Mouse (Mus musculus) frontal cortex, postnatal 36 days (tissue): ENCODE measurements at regions not wholly inside any gene's neighbourhood (a gene's known extent, or its start where the extent isn't known, plus 50 kb on each side); places are given as distances from the start of the nearest gene placed in this dataset.

Source experiments
- DNase-seq, 2 experiments: peaks; one replicate each; pipeline ENCODE4 v3.0.0; 2022; ENCODE audit warnings: low spot score in 2 of 2

DNA sequence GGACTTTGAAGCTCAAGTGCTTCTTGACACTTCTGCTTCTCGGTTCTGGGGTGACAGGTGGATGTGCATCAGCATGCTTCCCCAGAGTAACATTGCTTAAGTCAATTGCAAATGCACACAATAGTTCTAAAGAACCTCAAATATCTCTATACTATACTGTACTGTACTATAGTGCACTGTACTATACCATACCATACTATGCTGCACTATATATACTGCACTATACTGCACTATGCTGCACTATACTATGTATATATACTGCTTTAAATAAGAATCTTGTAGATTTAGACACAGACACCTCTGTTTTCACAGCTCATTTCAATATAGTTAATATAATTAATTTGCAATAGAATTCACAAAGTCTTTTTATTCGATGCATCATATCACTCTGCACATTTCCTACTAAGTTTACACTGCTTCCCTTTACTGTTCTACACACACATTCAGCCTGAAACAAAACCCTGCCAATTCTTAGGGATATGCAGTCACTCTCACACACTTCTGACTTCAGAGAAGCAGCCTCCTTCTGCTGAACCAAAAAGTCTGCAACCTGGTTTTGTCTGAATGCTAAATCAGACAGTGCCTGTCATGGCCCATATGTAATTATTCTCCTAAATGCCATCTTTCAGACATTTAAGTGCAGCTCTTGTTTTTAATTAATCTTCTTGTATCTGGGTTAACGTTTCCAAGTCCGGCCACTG is 570.8 kb upstream of the Map3k7 start:
- no peak for DNase-seq

DNA sequence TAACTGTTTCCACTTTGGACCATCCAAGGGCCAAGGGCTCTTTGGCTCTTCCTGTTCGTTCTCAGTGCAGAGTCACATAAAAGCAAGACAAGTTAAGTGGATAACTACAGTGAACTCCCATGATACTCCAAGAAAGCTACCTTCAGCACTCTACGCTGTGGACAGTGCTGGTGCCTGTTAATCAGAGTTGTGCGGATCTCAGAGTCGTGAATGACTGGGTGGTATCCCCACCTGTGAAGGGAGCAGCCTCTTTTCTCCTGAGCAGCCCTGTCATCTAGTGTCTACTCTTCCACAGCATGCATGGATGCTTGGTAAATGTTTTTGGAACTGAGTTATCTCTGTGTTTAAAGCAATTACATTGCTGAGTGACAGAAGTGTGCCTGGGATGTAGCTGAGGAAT is 568.4 kb upstream of the Map3k7 start:
- no peak for DNase-seq

DNA sequence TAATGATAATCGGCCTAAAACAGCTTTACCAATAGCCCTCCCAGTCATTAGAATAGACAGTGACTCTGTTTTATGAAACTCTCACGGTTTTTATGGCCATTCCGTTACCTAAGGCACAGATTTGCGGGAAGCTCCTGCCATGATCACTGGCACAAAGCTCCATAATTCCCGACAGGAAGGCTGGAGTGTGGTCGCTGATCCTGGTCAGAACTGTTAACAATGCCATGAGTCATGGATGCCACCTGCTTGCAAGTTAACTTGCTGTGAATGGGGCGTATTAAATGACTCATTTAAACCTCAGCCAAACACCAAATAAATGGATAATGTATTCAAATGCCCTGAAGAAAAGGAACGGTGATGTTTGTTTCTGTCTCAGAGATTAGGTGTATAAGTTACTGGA is 559.9 kb upstream of the Map3k7 start:
- no peak for DNase-seq

DNA sequence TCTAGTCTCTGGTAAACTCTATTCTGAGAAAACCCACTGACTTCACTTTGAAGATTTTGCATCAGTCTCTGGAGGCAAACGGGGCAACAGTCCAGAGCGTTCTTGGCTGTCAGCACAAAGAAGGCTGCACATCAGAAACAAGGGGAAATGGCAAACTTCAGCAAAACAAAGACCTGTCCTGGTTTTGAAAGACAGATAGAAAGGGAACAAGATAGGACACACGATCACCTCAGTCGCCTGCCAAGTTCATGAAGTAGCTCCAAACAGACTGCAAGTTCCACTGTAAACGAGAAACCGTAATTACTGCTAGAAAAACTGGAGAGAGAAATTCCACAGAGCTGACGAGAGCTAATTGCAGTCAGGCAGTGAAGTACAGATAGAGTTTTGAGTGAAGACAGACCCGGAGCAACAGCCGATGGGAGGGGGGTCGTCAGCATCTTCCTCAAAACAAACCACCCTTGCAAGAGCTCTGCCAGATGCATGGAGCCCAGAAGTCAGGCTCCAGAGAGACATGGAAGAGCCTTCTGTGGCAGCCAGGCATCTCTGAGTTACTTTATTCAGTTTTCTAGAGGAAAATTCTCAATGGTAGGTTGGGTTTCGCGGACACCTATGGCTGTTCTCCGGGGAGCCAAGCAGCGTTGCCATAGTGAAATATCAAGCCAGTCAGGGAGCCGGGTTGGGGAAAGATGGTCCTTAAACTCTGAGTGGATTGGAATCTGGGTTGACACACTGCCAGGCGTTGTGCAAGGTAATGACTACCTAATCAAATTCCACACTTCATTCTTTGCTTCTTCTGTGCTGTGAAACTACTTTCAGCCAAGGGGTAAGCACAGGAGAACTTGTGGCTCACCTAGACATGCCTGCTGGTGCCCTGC is 558.8 kb upstream of the Map3k7 start:
- DNase-seq: peak in 1 of 2 experiments; percentile 19

DNA sequence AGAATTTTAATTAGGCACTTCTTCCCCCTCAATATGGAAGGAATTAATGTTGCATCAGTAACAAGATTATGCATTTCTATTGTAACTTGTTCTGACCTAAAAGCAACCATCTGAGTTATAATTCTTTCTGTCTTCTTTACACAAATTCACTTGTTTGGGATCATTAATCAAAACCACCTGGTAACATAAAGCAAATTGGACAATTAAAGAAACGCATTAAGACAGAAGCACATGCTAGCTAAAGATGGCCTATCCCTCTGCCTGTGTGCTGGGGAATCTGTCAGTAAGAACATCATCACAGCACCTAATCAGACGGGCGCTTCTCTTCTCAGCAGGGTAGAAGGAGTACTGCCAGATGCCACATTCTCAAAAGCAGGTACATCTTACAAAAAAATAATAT is 553.7 kb upstream of the Map3k7 start:
- no peak for DNase-seq

DNA sequence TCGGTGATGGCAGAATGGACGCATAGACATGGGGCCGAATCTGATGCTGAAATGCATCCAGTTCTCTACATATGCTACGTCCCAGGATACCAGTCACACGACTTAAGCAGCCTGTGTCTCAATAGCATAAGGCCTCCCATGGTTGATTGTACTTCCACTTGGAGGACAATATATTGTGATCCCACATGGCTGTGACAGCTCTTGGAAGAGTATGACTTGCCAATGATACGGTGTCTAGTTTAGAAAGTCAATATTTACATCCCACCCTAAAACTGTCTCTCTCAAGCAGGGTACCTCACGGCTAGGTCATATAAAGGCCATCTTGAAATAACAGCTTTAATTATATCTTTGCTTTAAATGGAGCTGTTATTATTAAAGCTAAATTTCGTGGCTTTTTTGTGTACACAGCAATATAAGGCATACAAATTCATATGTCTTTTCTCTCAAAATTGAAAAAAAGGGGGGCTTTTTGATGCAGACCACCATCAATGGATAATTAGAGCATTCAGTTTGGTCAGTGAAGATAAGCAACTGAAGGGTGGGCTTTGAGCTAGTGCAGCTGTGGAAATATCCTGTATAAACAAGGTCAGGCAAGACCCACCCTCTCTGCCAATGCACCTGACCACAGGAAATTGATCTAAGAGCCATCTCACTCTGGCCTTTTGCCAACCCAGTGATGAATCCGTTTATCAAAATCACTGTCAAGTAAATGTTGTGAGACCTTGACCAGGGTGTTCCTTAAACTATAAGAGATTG is 551.9 kb upstream of the Map3k7 start:
- no peak for DNase-seq

DNA sequence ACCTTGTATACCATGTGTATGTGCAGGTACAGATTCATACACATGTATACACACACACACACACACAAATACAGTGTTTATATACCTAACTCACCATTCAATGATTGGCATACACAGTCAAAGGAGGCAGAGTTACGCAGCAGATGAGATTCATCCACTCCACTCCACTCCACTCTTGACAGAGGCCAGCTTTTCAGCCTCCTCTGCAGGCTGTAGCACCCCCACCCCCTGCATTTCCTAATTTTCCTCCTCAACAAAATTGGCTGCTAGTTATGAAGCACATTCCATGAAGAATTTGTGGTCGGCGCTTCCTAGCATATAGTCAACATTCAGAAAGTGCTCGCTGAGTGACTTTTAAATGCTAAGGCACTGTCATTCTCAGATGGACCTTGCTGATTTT is 546.7 kb upstream of the Map3k7 start:
- DNase-seq: no peak

DNA sequence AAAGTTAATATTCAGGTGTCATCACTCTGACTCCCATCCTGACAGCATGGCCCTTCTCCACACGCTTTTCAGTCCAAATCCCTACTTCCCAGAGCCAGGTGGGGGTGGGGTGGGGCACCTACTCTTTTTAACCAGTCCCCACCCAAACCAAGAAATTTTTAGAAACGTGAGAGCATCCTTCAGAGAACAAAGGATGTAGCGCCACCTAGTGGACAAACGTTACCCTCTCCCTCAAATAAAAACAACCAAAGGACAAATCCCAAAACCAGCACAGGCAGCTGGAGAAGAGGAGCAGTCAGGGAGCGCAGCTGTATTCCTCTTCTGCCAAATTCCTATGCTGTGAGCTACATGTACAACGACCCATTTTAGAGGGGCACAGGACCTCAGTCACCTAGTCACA is 544.7 kb upstream of the Map3k7 start:
- peak; percentile 61 to 79 for DNase-seq

DNA sequence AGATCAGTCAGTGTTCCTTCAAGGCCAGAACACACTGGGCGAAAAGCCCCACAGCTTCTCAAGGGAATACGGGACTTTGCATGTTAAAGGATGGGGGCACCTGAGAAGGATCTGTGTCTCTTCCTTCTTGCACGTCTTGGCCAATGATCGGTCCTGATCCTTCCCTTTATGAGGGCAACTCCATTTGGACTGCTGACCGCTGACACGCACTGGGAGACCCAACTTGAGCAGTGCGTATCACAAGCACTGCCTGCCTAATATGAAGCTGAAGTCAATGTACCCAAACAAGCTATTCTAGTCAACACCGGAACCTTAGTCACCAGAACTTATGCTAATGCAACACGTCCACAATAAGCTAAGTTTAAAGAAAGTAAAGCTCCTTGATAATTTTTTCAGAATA is 543.7 kb upstream of the Map3k7 start:
- no peak for DNase-seq

DNA sequence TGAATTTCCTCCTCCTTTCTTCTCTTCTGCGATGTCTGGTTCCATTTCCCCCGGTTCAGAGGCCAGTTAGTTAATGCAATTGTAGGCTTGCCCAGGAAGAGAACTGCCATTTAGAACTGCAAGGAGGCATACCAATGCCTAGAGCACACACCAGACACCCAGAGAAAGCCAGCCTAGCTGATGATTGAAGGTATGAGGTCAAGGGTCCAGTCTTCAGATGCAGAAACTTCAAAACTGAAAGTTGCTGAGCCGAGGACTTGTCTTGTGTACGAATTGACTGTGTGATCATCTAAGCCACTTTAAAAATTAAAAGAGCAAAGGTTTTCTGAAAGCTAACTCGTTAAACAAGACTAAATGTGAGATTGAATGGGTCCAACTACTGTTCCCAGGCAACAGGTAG is 542.5 kb upstream of the Map3k7 start:
- DNase-seq: no peak

DNA sequence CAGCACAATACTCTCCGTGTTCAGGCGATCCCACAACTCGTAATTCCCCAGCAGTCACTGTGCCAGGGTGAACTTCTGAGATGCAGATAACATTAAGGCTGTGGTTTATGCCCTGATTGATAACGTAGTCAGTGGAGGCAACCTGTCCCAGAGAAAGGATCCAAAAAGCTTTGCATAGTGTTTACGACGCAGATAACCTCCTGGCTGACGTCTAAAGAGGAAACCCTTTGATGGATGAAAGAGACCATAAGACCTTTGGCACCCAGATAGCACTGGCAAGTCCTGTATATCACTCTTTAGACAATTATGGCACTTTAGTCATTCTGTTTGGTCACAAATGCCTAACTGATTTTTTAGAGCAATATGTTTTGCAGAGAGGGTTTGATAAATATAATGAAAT is 538.8 kb upstream of the Map3k7 start:
- no peak for DNase-seq

DNA sequence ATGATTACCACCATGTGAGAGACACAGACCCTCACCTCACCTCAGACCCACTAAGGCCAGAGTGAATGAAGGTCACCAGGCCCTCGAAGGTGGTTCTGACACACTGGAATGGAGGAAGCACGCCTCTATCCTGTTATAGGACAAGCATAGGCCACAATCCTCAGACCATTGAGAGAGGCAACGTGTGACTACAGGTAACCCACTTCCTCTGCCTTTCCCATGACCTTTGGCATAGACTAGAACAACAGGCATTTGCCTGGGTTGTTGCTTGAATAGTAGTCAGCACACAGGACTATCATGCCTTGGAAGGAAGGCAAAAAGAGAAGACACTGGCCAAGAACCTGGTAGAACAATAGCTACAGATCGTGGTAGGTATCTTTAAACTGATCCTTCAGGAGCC is 538.2 kb upstream of the Map3k7 start:
- no peak for DNase-seq

DNA sequence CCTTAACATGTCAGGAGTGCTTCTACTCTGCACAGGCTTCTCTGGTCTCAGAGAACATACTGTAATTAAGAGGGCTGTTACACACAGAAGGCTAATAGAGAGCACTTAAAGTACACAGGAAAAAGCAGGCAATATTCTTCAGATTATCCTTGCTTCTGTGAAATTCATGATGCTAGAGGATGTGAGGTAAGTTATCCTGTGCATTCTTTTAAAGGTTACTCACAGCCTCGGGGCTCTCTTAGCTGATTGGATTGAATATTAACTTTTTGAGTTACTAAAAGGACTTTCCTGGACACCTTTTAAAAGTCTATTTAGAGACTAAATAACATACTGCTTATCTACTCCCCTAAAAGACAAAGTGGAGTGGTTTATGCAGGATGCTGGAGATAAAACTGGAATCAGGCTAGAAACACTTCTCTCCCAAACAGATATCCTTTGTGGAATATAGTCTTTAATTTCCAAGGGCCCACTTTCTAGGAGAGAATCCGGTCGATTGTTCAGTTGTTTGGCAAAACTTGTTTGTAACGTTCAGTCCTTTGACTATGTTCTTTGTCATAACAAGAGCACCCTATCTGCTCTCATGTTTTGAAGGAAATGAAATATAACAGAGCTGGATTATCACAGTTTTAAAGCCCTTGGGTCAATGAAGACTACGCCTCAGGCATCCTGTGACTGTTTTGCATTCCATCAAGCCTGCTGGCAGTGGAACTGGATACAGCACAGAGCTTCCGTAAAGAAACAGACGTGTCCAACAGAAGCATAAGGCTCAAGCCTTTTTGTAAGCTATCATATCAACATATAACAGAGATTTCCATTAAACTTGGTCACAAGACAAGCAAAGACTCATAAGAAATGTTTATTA is 537.5 kb upstream of the Map3k7 start:
- no peak for DNase-seq

DNA sequence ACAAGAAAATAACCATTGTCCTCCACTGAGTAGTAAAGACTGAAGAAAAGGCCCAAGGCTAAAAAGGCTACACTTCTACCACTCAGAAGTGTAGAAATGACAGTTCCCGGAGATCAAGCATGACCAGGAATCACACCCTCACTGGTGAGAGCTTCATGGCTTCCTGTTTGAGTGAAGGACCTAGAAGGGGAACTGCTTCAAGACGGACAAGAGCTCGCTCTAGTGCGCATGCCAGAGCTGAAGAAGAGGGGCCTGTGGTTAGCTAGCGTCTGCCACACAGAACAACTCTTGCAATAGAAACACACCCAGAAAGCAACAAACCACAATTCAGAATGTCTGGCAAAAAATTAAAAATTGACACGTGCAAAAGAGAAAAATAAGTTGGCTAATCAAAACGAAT is 530.0 kb upstream of the Map3k7 start:
- no peak for DNase-seq

DNA sequence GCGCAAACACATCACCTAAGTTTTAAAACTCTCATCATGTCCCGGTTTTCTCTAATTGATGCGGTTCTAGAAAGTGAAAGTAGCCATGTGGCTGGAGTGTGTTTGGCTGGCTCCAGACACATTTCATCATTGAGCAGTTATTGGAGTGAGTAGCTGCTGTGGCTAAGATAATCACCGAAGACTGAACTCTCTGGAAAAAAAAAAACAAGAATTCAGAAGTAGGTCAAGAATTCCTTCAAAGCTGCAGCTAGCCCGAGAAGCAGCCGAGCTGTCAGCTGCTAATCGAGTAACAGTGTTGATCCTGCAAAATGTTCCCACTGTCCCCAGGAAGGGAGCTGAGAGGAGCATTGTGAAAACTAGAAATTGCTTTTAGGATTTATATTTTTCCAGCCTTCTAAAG is 509.0 kb upstream of the Map3k7 start:
- no peak for DNase-seq

DNA sequence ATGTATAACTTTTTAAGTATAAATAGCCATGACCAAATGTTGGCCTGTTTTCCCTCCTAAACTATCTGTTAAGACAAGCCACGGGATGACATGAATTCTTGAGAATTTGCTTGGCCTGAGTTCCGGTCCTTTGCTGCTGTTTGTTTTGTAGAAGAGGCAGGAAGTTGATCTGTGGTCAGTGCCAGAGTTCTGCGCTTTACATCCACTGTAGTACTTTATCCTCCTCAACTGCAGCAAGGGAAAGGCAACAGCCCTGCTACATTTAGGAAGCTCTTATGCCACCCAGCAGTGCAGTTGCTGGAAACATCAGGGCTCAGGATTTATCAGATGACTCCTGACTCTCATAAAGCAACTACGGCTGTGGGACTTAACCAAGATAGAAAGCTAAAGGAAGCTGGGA is 508.4 kb upstream of the Map3k7 start:
- no peak for DNase-seq

DNA sequence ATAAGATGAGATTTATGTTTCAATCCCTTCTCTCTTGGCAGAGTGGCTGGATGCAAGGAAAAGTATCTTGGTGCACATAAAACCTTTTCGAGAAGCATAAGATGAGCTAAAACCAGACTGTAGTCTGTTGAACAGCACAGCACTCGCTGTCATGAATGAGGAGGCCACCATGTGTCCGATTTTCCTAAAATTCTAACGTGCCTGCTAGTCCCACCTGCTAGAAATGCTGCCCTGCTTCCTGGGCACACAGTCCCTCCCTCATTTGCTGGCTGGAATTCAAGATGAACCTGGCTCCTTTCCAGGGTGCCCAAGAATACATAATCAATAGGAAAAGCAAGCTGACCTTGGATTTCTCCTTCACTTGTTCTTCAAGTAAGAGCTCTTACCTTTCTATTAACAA is 501.4 kb upstream of the Map3k7 start:
- DNase-seq: peak in 1 of 2 experiments; percentile 17

DNA sequence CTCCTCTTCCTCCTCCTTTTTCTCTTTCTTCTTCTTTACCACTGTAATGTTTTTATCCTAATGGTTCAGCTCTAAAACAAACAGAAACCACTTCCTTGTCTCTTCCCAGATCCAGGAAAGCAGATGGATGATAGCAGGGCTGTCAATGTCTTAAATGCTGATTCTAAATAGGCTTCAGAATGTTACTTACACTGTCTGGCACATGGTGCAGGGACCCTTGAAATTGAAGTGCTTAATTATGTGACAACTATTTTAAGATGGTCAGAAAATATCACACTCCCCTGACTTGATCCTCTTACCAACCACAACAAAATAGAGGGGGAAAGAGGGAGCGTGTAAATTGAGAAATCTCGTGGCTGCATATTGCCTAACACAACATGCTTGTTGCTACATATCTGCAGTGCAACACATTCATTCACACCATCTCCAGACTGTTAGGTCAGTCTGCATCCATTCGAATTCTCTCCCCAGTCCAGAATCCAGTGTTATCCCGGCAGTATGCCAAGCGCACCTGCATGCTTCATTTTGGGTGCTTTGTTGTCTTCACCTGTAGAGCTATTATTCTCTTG is 500.7 kb upstream of the Map3k7 start:
- DNase-seq: no peak

DNA sequence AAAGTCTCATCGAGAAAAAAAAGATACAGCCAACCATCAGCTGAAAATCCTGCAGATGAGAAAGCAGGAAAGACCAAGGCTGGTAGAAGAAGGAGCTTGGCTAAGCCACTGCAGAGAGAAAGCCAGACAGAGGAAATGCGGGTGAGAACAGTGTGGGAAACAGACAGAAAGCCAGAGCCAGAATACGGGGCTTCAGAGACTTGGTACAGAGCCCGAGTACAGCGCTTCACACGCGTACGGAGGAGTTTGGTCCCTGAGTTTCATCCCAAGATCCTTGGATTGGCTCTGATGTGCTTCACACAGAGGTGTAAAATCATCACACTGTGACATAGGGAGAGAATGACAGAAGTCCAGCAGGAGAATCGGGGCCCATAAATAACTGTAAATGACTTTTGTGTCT is 495.6 kb upstream of the Map3k7 start:
- DNase-seq: no peak

DNA sequence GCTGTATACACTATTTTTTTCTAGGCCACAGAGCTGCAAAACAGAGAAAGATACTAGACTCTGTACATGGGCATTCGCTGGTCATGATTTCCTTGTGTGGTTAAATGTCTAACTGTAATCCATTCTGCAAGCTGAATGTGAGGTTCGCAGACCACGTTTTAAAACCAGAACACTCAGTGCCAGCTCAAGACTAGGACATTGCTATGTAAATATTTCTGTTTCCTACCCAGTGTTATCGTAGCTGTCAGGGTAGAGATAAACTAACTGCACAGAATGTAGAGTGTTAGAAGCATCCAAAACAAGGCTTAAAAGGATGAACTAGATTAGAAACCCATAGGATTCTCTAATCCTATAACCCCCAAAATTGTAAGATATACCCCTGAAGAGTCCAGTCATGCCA is 494.1 kb upstream of the Map3k7 start:
- no peak for DNase-seq

DNA sequence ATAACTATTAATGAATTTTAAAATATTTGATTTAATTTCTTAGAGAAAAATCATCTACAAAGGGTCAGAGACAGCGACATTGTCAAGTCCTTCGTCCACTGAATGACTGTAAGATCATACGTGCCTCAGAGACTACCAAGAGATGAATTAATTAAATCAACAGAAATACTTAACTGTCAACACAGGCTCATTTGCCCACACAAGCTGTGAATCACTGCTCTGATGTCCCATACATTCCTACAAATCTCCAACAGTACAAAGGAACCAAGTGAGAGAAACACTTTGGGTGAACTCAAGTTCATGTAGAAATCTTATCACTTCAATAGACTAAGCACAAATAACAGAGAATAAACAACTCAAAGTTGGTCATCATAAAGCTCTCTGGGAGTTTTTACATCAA is 471.4 kb upstream of the Map3k7 start:
- DNase-seq: no peak
